Mouse (Mus musculus) heart, embryonic 15.5 days (tissue): ENCODE data around the gene Cars2. TPM values are rescaled to one million over a fixed set of nuclear protein-coding genes. Genes with fewer than 3 reads are reported as not detected.
A peak's percentile ranks its signal among the peaks of the same experiment; 100 is the strongest.
"Not testable (repeated sequence)": the region's sequence is repeated elsewhere in the genome, so short reads cannot be mapped to it uniquely, and the experiment has no call there.

ENCODE experiments used
- ATAC-seq: fragments of 200-750 bp; cut with Nextera tagmentation; replicated peaks from 2 replicates; pipeline ENCODE4 v1.8.0; 2017; ENCODE audit warnings: low read depth, moderate TSS enrichment; ENCODE audit not compliant: insufficient number of reproducible peaks, insufficient read depth, low FRiP score
- H3K27ac ChIP-seq: fragments of 300-500 bp; sonication (generic); 2 replicates; pipeline ENCODE4 v1.5.1; 2015; ENCODE audit warnings: mild to moderate bottlenecking, inconsistent platforms
- H3K27me3 ChIP-seq: fragments of 300-500 bp; sonication (generic); 2 replicates; pipeline ENCODE4 v1.6.1; 2015; ENCODE audit warnings: inconsistent platforms
- H3K36me3 ChIP-seq: fragments of 300-500 bp; sonication (generic); 2 replicates; pipeline ENCODE4 v1.6.1; 2015; ENCODE audit warnings: mild to moderate bottlenecking, inconsistent platforms
- H3K4me1 ChIP-seq: fragments of 300-500 bp; sonication (generic); replicated peaks from 2 replicates; pipeline ENCODE4 v1.6.1; 2015; ENCODE audit warnings: inconsistent platforms
- H3K4me2 ChIP-seq: fragments of 300-500 bp; sonication (generic); 2 replicates; pipeline ENCODE4 v1.6.1; 2015; ENCODE audit warnings: inconsistent platforms, mild to moderate bottlenecking, moderate library complexity
- H3K4me3 ChIP-seq: fragments of 300-500 bp; sonication (generic); 2 replicates; pipeline ENCODE4 v1.5.1; 2015; ENCODE audit warnings: mild to moderate bottlenecking, inconsistent platforms
- H3K9ac ChIP-seq: fragments of 300-500 bp; sonication (generic); 2 replicates; pipeline ENCODE4 v1.6.1; 2015; ENCODE audit warnings: mild to moderate bottlenecking, inconsistent platforms
- H3K9me3 ChIP-seq: fragments of 300-500 bp; sonication (generic); replicated peaks from 2 replicates; pipeline ENCODE4 v1.6.1; 2016; ENCODE audit warnings: inconsistent platforms
- WGBS: fragments of 180-500 bp; shearing (Covaris S2); methylation state at CpG from one replicate; pipeline ENCODE4 v1.1.7; 2015; ENCODE audit warnings: mixed read lengths; 5-methylcytosine and 5-hydroxymethylcytosine counted together
- polyA plus RNA-seq: library from polyadenylated mRNA; unstranded; fragments of >200 nt; fragmentation: Nextera tagmentation; extraction: Ambion mirVana; gene quantifications from 2 replicates; pipeline ENCODE4 v1.2.1, GENCODE M21; 2015

Gene Cars2
- polyA plus RNA-seq, 1 experiment from 2014 or later, result 26.2 TPM

GRCm38 (mm10) chr8:11508880-11509279 lies 41.7 kb downstream of the Cars2 start:
- H3K36me3 ChIP-seq, result peaks cover 84% of the 10 kb centered on the region
- WGBS, result 84% methylated on average over 10 of the region's 10 CpGs
- H3K27me3 ChIP-seq, result no peaks in the 10 kb centered on the region
- no peaks in the 10 kb centered on the region for H3K9me3 ChIP-seq
- H3K4me2 ChIP-seq, result no peak overlapping the region
- ATAC-seq, result no peak
- 0 out of 2 replicates have a peak, but pooled peaks cover 15% of the 10 kb centered on the region for H3K4me1 ChIP-seq
- no peak overlapping the region for H3K4me3 ChIP-seq
- H3K27ac ChIP-seq, result no peak overlapping the region
- H3K9ac ChIP-seq, result no peak overlapping the region

- peaks cover 68% of the 10 kb centered on the region for H3K36me3 ChIP-seq
- no peaks in the 10 kb centered on the region for H3K9me3 ChIP-seq
- WGBS, result 74% methylated on average over 6 of the region's 6 CpGs
- H3K4me1 ChIP-seq, result 0 out of 2 replicates have a peak, but pooled peaks cover 10% of the 10 kb centered on the region
- no peak; the same call in 1 of the 2 replicates for ATAC-seq
- no peak overlapping the region for H3K27ac ChIP-seq
- no peak overlapping the region for H3K4me3 ChIP-seq
- no peaks in the 10 kb centered on the region for H3K27me3 ChIP-seq
- H3K9ac ChIP-seq, result no peak overlapping the region
- H3K4me2 ChIP-seq, result no peak overlapping the region
Observed at GRCm38 (mm10) chr8:11506802-11507201, 43.8 kb downstream of the Cars2 start.

GRCm38 (mm10) chr8:11506074-11506473 lies 44.5 kb downstream of the Cars2 start:
- Histone ChIP-seq H3K27me3 (no peaks in the 10 kb centered on the region), H3K9ac (no peak overlapping the region), H3K4me1 (0 out of 2 replicates have a peak, but pooled peaks cover 2% of the 10 kb centered on the region), H3K9me3 (no peaks in the 10 kb centered on the region), H3K4me3 (no peak overlapping the region), H3K4me2 (no peak overlapping the region), H3K27ac (no peak overlapping the region), H3K36me3 (peaks cover 61% of the 10 kb centered on the region)
- 79% methylated on average over 14 of the region's 14 CpGs for WGBS
- no peak for ATAC-seq

GRCm38 (mm10) chr8:11503476-11504232 lies 46.9 kb downstream of the Cars2 start:
- ATAC-seq, result no peak
- no peak overlapping the region for H3K4me2 ChIP-seq
- WGBS, result 75% methylated on average over 13 of the region's 13 CpGs
- no peaks in the 10 kb centered on the region for H3K27me3 ChIP-seq
- no peak overlapping the region for H3K4me3 ChIP-seq
- H3K4me1 ChIP-seq, result no peaks in the 10 kb centered on the region
- peaks cover 37% of the 10 kb centered on the region for H3K36me3 ChIP-seq
- no peaks in the 10 kb centered on the region for H3K9me3 ChIP-seq
- H3K9ac ChIP-seq, result no peak overlapping the region
- no peak overlapping the region for H3K27ac ChIP-seq

GRCm38 (mm10) chr8:11498786-11499485 lies 51.6 kb downstream of the Cars2 start:
- Histone ChIP-seq H3K9ac (no peak overlapping the region), H3K27me3 (peaks cover 4% of the 10 kb centered on the region; the same call in 1 of the 2 replicates), H3K4me2 (0 out of 2 replicates have a peak overlapping the region, but pooled peaks have one; percentile 75), H3K4me1 (peaks cover 14% of the 10 kb centered on the region), H3K27ac (no peak overlapping the region), H3K36me3 (peaks cover 6% of the 10 kb centered on the region; the same call in 1 of the 2 replicates), H3K4me3 (peak overlapping the region; percentile 70), H3K9me3 (no peaks in the 10 kb centered on the region)
- WGBS, result 78% methylated on average over 4 of the region's 4 CpGs
- ATAC-seq, result no peak

GRCm38 (mm10) chr8:11498281-11498680 lies 52.3 kb downstream of the Cars2 start:
- peaks cover 14% of the 10 kb centered on the region for H3K4me1 ChIP-seq
- no peak overlapping the region for H3K9ac ChIP-seq
- H3K27ac ChIP-seq, result no peak overlapping the region
- ATAC-seq, result no peak
- 70% methylated on average over 12 of the region's 12 CpGs for WGBS
- no peaks in the 10 kb centered on the region for H3K9me3 ChIP-seq
- H3K4me3 ChIP-seq, result peak overlapping the region; percentile 70
- H3K4me2 ChIP-seq, result peak overlapping the region; percentile 75
- H3K36me3 ChIP-seq, result no peaks in the 10 kb centered on the region
- H3K27me3 ChIP-seq, result peaks cover 4% of the 10 kb centered on the region; the same call in 1 of the 2 replicates

- H3K4me1 ChIP-seq, result peaks cover 14% of the 10 kb centered on the region
- 3% methylated on average over 73 of the region's 73 CpGs for WGBS
- peak within 1 kb of the TSS; percentile 83 for H3K9ac ChIP-seq
- peak within 1 kb of the TSS; percentile 70 for H3K4me3 ChIP-seq
- ATAC-seq, result peak; percentile 98
- H3K9me3 ChIP-seq, result no peaks in the 10 kb centered on the region
- H3K27ac ChIP-seq, result peak within 1 kb of the TSS; percentile 59
- H3K36me3 ChIP-seq, result no peaks in the 10 kb centered on the region
- peaks cover 4% of the 10 kb centered on the region; the same call in 1 of the 2 replicates for H3K27me3 ChIP-seq
- peak within 1 kb of the TSS; percentile 75 for H3K4me2 ChIP-seq
Observed at GRCm38 (mm10) chr8:11497017-11497990, 53.3 kb downstream of the Cars2 start, which contains the start of gene Naxd. TSS of gene Naxd (plus strand) at chr8:11497506.

GRCm38 (mm10) chr8:11492340-11492739 lies 58.2 kb downstream of the Cars2 start:
- not testable (repeated sequence) for H3K9ac ChIP-seq, H3K27ac ChIP-seq, H3K4me3 ChIP-seq, H3K4me1 ChIP-seq, H3K4me2 ChIP-seq, ATAC-seq, H3K9me3 ChIP-seq, H3K36me3 ChIP-seq
- WGBS, result 82% methylated on average over 2 of the region's 2 CpGs
- peaks cover 17% of the 10 kb centered on the region; the same call in 1 of the 2 replicates for H3K27me3 ChIP-seq

GRCm38 (mm10) chr8:11487229-11487628 lies 63.4 kb downstream of the Cars2 start:
- no peak overlapping the region for H3K27ac ChIP-seq
- ATAC-seq, result no peak
- 57% methylated on average over 4 of the region's 4 CpGs for WGBS
- peaks cover 7% of the 10 kb centered on the region for H3K4me1 ChIP-seq
- no peak overlapping the region for H3K9ac ChIP-seq
- no peak overlapping the region for H3K4me3 ChIP-seq
- no peak overlapping the region for H3K4me2 ChIP-seq
- peaks cover 13% of the 10 kb centered on the region; the same call in 1 of the 2 replicates for H3K27me3 ChIP-seq
- no peaks in the 10 kb centered on the region for H3K36me3 ChIP-seq
- no peaks in the 10 kb centered on the region for H3K9me3 ChIP-seq

- H3K4me1 ChIP-seq, result peaks cover 14% of the 10 kb centered on the region
- no peak overlapping the region for H3K4me3 ChIP-seq
- whole genome bisulfite sequencing, result 20% methylated on average over 7 of the region's 7 CpGs
- no peaks in the 10 kb centered on the region for H3K9me3 ChIP-seq
- H3K4me2 ChIP-seq, result no peak overlapping the region
- no peak for ATAC-seq
- no peak overlapping the region for H3K27ac ChIP-seq
- no peak overlapping the region for H3K9ac ChIP-seq
- H3K36me3 ChIP-seq, result no peaks in the 10 kb centered on the region
- peaks cover 9% of the 10 kb centered on the region; the same call in 1 of the 2 replicates for H3K27me3 ChIP-seq
Observed at GRCm38 (mm10) chr8:11486142-11486541, 64.4 kb downstream of the Cars2 start.
